Mouse (Mus musculus): Measurements from ENCODE around the gene Gm17387.
A peak's percentile ranks its signal among the peaks of the same experiment; 100 is the strongest.

Gm17387 gene

GRCm38 (mm10) chr7:141048226-141049218, 19.6 kb downstream of the Gm17387 start:
- peak; percentile 94 for DNase-seq

GRCm38 (mm10) chr7:141049326-141049725, 20.4 kb downstream of the Gm17387 start:
- no peak for DNase-seq

DNA sequence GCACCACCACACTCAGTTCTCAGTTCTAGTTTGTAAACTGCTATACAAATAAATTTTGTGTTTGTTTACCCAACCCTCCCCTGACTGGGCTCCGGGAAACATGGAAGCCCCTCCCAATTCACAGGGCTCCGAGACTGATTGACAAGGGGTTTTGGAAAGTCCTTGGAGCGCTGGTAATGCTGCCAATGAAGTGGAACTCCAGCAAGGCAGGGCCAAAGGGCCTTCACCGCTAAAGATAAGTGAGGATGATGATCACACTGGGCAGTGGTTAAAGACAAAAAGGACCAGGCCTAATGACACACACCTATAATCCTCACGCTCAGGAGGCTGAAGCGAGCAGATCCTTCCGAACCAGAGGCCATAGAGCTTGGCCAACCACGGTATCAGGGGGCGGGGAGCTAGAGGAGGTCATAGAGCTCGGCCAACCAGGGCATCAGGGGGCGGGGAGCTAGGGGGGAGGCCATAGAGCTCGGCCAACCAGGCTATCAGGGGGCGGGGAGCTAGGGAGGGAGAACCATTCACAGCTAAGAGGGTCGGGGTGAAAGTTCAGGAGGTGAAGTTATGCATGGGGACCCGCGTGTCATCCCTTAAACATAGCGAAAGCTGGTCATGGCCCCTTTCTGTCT, 22.2 kb downstream of the Gm17387 start:
- DNase-seq: no peak

- DNase-seq: no peak
Observed at GRCm38 (mm10) chr7:141052016-141052415, 23.1 kb downstream of the Gm17387 start.

- no peak for DNase-seq
Observed at GRCm38 (mm10) chr7:141052421-141052820, 23.5 kb downstream of the Gm17387 start.

GRCm38 (mm10) chr7:141055785-141056184, 26.9 kb downstream of the Gm17387 start:
- no peak for DNase-seq

- DNase-seq: no peak
Observed at GRCm38 (mm10) chr7:141056976-141057375, 28.0 kb downstream of the Gm17387 start.

DNA sequence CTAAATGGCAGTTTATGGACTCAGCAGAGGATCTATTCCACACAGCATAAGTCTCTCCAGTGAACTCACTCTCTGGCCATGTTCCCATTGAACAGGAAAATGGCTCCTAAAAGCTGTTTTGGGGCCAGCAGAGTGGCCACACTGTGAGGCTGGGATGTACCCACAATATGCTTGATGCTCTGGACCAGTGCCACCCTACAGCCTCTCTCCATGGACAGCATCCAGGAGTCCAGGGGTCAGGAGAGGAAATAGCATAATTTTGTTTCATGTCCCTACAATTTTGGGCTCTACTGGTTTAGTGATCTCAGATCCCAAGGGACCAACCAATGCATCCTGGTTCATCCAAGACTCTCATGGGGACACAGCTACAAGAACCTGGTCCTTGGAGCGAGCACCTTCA, 28.6 kb downstream of the Gm17387 start:
- no peak for DNase-seq

DNA sequence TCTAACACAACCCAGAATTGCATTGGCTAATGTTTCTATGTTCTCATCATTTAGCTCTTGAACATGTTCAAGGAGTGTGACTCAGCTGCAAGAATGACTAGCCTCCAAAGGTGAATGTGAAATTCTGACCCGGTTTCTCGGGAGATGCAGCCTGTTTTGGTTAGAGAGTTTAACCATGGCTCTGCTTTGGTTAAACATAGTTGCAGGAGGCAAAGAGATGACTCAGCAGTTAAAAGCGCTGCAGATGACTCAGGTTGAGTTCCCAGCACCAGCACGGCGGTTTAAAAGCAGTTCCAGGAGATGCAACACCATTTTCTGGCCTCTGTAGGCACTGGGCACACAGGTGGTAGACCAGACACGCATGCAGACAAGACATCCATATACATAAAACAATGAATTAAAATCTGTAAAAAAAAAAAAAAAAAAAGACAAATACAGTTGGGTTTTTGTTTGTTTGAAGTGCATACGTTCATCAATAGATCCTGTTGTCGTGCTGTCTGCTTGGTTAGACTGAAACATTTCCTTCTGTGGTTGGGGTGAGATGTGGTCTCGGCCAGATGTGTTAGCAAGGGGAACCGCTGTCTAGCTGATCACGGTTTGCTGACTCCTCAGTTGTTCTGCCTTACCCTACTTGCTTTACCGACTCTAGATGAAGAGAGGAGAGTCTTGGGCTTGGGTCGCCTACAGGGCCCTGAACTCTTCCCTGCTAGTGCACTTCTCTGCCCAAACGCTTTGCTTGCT, 29.8 kb downstream of the Gm17387 start:
- no peak for DNase-seq

- DNase-seq: no peak
Observed at GRCm38 (mm10) chr7:141059929-141060328, 31.0 kb downstream of the Gm17387 start.

- peak; percentile 76 for DNase-seq
Observed at GRCm38 (mm10) chr7:141060426-141061242, 31.7 kb downstream of the Gm17387 start, which contains the start of gene B4galnt4. Gene B4galnt4, plus strand, starts transcription at chr7:141061104.

- no peak for DNase-seq
Observed at GRCm38 (mm10) chr7:141061269-141061692, 32.4 kb downstream of the Gm17387 start.

DNA sequence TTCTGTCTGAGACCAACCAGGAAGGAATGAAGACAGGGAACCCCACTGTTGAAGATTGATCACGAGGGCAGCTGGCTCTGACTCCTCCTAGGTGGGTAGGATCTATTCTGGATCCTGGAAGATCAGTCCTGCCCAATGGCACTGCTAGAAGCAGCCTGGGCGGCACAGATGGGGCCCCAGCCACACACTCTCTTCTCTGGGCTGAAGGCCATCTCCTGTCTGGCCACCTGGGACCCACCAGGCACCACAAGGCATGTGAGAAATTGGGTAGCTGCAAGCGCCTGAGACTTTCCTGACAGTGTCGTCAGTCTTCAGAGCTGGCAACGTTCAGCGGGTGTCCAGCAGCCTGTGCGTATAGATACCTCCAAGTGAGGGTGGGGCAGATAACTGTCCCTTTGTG, 33.6 kb downstream of the Gm17387 start:
- DNase-seq: no peak

GRCm38 (mm10) chr7:141063353-141063752, 34.4 kb downstream of the Gm17387 start:
- no peak for DNase-seq

- no peak for DNase-seq
Observed at GRCm38 (mm10) chr7:141064175-141064574, 35.2 kb downstream of the Gm17387 start.

DNA sequence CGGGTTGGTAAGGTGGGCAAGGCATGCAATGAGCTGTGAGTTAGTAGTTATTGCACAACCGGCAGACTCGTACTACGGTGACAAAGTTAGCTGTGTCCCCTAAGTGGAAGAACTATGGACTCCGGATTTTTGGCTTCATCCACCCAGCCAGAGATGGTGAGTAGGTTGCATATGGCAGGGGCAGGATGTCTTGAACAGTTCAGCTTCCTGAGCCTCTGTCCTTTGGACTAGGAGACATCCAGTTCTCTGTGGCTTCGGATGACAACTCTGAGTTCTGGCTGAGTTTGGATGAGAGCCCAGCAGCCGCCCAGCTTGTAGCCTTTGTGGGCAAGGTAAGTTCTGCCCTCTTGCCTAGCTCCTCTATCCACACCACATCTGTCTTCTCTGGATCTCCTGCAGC, 35.6 kb downstream of the Gm17387 start:
- DNase-seq: no peak

GRCm38 (mm10) chr7:141068351-141068750, 39.4 kb downstream of the Gm17387 start:
- no peak for DNase-seq

DNA sequence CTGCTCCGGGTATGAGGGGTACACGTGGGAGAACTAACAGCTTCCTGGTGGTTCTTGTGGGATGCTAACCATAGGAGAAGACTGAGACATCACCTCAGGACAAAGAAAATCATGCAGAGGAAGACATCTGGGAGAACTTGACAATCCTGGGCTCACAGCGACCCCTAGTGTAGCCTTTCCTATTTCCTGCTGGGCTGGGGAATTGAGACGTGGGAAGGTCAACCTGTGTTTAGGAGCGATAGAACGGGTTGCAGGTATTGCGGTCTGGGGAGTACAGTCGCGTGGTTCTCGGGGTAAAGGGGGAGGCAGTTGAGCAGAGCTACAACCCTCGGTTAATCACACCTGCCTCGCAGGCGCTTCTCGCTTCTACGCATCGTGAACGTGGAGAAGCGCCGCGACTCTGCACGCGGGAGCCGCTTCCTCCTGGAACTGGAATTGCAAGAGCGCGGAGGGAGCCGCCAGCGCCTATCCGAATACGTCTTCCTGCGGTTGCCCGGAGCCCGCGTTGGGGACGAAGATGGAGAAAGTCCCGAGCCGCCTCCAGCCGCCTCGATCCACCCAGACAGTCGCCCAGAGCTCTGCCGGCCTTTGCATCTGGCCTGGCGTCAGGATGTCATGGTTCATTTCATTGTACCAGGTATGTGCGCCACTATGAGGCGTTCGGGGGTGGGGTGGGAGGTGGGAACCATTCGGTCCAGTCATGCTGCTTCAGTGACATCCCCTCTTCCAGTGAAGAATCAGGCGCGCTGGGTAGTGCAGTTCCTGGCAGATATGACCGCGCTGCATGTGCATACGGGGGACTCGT, 41.3 kb downstream of the Gm17387 start:
- peak; percentile 81 for DNase-seq

DNA sequence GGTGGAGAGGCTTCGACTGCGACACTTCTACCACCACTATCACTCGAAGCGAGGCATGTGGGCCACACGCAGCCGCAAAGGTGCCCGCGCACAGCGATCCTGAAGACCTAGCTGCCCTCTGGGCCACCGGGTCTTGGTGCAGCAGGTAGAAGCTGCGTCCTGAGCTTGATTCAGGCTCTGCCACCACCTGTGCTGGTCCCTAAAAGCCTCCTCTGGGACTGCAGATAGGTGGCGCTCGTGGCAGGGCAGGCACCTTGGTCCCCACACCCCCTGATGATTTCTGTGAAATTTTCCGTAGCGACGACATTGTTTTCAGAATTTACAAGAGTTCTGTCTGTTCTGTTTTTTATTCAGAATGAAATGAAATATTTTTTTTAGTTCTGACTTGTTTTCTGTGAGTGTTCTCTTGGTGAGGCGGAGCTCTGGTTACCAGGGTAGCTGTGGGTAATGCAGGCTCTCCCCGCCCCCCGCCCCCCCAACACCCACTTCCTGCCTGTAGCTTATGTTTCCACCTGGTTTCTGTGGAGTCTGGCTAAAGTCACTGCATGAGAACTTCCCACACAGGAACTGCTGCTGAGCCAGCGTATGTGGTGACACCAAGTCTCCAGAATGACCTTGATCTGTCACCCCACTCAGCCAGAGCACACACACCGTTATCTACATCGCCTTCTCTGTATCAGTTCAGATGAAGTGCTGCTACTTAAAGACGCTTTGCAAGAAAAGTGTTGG, 43.2 kb downstream of the Gm17387 start:
- peak; percentile 38 for DNase-seq

DNA sequence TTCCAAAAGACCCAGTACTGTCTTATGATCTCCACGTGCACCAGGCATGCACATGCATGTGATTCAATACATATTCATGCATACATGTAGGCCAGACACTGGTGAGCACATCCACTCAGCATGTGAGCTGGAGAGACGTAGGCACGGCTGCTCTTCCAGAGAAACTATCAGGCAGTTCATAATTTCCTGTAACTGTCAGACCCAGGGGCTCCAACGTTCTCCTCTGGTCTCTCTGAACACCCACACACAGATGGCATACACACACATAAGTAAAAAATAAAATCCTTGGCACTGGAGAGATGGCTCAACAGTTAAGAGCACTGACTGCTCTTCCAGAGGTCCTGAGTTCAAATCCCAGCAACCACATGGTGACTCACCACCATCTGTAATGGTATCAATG, 44.9 kb downstream of the Gm17387 start:
- DNase-seq: no peak

DNA sequence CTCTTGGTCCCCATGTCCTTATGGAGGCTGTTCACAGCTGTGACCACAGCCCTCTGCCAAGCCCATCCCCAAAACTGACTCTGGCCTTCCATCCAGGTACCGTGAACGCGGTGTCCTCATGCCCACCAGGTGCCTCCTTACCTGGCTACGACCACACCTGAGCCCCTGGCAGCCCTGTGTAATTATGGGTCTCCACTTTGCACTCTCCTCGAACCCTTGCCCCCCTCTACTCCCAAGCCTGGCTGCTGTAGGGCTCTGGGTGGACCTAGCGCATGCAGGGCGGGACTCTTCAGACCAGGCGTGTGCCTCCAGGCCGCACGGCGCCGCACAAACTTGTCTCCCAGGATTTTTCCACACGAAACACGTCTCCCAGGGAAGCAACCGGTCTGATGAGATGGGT, 48.9 kb downstream of the Gm17387 start, which contains the start of gene Pkp3:
Gene Pkp3 (plus strand): TSS at position 378 of the 400 bp plus-strand sequence.
- no peak for DNase-seq

All from kidney, postnatal 14 days (tissue).